Mouse (Mus musculus): ENCODE measurements around the gene Myo19. TPM values are rescaled to one million over a fixed set of nuclear protein-coding genes. Genes with fewer than 3 reads are reported as not detected.

Gene Myo19
- polyA plus RNA-seq, 1 experiment from 2014 or later = 27.3 TPM

DNA sequence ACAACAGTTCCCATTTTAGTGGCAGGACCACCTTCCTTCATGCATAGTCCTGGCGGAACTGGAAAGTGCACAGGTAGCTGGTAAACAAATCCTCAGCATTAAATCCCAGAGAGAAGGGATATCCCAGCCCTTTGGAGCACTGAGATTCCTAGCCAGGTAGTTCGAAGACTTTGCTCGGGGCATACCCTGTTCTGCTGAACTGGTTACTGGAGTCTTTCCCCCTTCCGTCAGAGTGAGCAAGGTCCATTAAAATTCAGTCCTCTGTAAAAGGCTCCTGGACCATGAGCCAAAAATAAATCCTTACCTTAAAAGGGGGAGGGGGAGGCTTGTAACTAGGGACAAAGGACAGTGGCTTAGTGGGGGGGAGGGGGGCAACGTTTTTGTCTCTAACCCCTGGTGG is 79.2 kb downstream of the Myo19 start:
- TF ChIP-seq CTCF (IDR thresholded peaks at IDR 0.05) = no peak
- ATAC-seq (no peak), DNase-seq (ENCODE audit: low read depth, low spot score) (no peak)
- CTCF ChIA-PET = no interaction called here
- POLR2A ChIA-PET = no interaction called here
- peaks cover 61% of the 10 kb centered on the region for H3K27me3 ChIP-seq
- in situ Hi-C loops (cut with MboI; ENCODE audit: low pct_unique_long_range_greater_than_20kb) = no loop called here

DNA sequence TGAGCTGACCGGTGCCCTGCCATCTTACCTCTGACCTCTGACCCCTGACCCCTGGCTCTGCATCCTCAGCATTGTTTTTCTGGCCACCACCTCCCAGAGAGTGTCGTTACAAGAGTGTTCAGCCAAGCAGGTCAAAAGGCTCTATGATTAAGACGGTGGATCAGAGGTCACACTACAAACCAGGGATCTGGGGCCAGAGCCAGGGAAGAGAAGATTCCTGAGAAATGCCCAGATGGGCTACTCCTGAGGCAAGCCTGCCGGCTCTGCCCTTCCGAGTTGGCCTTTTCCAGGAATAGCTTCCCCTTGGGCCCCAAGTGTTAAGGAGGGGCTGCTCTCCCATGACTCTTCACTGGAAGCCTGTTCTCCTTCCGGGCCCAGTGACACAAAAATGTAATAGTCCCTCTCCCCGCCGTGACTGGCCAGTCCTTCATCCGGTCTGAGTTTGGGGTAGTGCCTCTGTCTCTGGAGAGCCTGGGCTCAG is 79.8 kb downstream of the Myo19 start:
- POLR2A ChIA-PET = no interaction called here
- in situ Hi-C loops (cut with MboI; ENCODE audit: low pct_unique_long_range_greater_than_20kb) = no loop called here
- peaks cover 66% of the 10 kb centered on the region for H3K27me3 ChIP-seq
- DNase-seq (ENCODE audit: low read depth, low spot score) (peak; percentile 54), ATAC-seq (peak; percentile 9)
- CTCF ChIA-PET = no interaction called here
- no peak for TF ChIP-seq CTCF (IDR thresholded peaks at IDR 0.05)

DNA sequence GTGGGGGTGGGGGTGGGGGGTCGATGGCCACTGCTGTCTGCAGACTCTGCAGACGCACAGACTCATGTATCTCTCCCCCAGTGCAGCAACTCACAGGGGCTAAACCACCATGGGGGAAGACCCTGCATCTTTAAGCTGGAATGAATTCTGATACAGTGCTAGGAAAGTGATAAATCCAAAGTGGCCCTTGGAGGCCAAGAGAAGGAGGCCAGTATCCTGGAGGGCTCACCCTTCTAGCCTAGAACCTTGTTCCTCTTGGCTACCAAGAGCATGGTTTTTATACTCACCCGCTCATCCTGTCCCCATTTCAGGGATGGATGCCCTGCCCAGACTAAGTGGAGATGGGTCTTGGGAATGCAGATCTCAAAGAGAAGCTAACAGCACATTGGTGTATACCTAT is 80.3 kb downstream of the Myo19 start:
- POLR2A ChIA-PET = no interaction called here
- in situ Hi-C loops (cut with MboI; ENCODE audit: low pct_unique_long_range_greater_than_20kb) = no loop called here

DNA sequence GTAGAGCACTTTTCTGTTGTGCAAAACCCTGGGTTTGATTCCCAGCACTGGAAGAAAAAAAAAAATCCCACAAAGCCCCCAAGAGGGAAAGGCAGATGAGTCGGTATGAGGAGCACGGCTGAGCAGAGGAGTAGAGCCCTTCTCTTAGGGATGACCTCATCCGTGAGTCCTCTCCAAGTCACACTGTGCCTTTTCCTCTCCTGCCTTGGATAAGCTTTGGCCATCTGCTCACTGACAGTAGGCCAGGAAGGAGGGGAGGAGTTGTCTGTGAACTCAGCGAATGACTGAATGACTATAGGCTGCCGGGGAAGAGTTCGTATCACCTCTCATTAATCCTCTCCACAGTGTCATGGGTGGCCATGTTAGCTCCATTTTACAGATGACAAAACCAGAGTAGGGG is 80.8 kb downstream of the Myo19 start:
- ATAC-seq (no peak), DNase-seq (ENCODE audit: low read depth, low spot score) (no peak)
- ChIA-PET POLR2A (no interaction called here), CTCF (interaction anchor here (1.4 kb wide), 1 partner anchor 42 kb away, joined by 9 read pairs; no protein-coding TSS in a partner anchor)
- in situ Hi-C loops (cut with MboI; ENCODE audit: low pct_unique_long_range_greater_than_20kb) = no loop called here
- TF ChIP-seq CTCF (IDR thresholded peaks at IDR 0.05) = no peak
- peaks cover 61% of the 10 kb centered on the region for H3K27me3 ChIP-seq

More for the DNA sequence above, 80.3 kb downstream of the Myo19 start:
- peaks cover 61% of the 10 kb centered on the region for H3K27me3 ChIP-seq
- TF ChIP-seq CTCF (IDR thresholded peaks at IDR 0.05) = no peak
- DNase-seq (ENCODE audit: low read depth, low spot score) (no peak), ATAC-seq (no peak)
- CTCF ChIA-PET = interaction anchor here (1.4 kb wide), 1 partner anchor 41 kb away, joined by 9 read pairs; no protein-coding TSS in a partner anchor

Other genes starting within 250 kb of the Myo19 start
- 16.7 TPM for gene Mrm1, start 60.6 kb upstream of the Myo19 start, polyA plus RNA-seq (2021)
- 33.2 TPM for gene Dhrs11, start 51.2 kb upstream of the Myo19 start, polyA plus RNA-seq (2021)
- gene Ggnbp2, start 9.3 kb upstream of the Myo19 start, polyA plus RNA-seq (2021) = 100 TPM
- 12.2 TPM for gene Pigw, start 137 bp downstream of the Myo19 start, polyA plus RNA-seq (2021)
- gene Znhit3, start 36.2 kb downstream of the Myo19 start, polyA plus RNA-seq (2021) = 18.7 TPM
- gene Car4, start 77.6 kb downstream of the Myo19 start, polyA plus RNA-seq (2021) = not detected

Data from Patski (cell line).